Mouse (Mus musculus) limb, embryonic 12.5 days (tissue): ENCODE data around the gene Ptpn13. TPM values are rescaled to one million over a fixed set of nuclear protein-coding genes. Genes with fewer than 3 reads are reported as not detected.

Experiments used
- ATAC-seq: fragments of 200-750 bp; cut with Nextera tagmentation; 2 replicates; pipeline ENCODE4 v1.8.0; 2017; ENCODE audit warnings: low read depth, moderate TSS enrichment; ENCODE audit not compliant: insufficient number of reproducible peaks, insufficient read depth, low FRiP score, low TSS enrichment
- H3K27ac ChIP-seq: fragments of 300-500 bp; sonication (generic); 2 replicates; pipeline ENCODE4 v1.5.1; 2016; ENCODE audit warnings: mild to moderate bottlenecking, moderate library complexity
- H3K27me3 ChIP-seq: fragments of 300-500 bp; sonication (generic); 2 replicates; pipeline ENCODE4 v1.6.1; 2016; ENCODE audit warnings: mild to moderate bottlenecking, moderate library complexity
- H3K36me3 ChIP-seq: fragments of 300-500 bp; sonication (generic); 2 replicates; pipeline ENCODE4 v1.6.1; 2016; ENCODE audit warnings: mild to moderate bottlenecking, moderate library complexity
- H3K4me1 ChIP-seq: fragments of 300-500 bp; sonication (generic); replicated peaks from 2 replicates; pipeline ENCODE4 v1.6.1; 2016
- H3K4me2 ChIP-seq: fragments of 300-500 bp; sonication (generic); 2 replicates; pipeline ENCODE4 v1.6.1; 2016; ENCODE audit warnings: mild to moderate bottlenecking, moderate library complexity
- H3K4me3 ChIP-seq: fragments of 300-500 bp; sonication (generic); replicated peaks from 2 replicates; pipeline ENCODE4 v1.5.1; 2016; ENCODE audit warnings: mild to moderate bottlenecking
- H3K9ac ChIP-seq: fragments of 300-500 bp; sonication (generic); replicated peaks from 2 replicates; pipeline ENCODE4 v1.6.1; 2016; ENCODE audit warnings: mild to moderate bottlenecking, moderate library complexity
- H3K9me3 ChIP-seq: fragments of 300-500 bp; sonication (generic); 2 replicates; pipeline ENCODE4 v1.6.1; 2016; ENCODE audit warnings: mild to moderate bottlenecking, moderate library complexity
- WGBS: fragments of 180-500 bp; shearing (Covaris S2); methylation state at CpG from one replicate; pipeline ENCODE4 v1.1.7; 2016; 5-methylcytosine and 5-hydroxymethylcytosine counted together
- polyA plus RNA-seq: library from polyadenylated mRNA; unstranded; fragments of >200 nt; fragmentation: Nextera tagmentation; extraction: Ambion mirVana; gene quantifications from 2 replicates; pipeline ENCODE4 v1.2.1, GENCODE M21; 2016

Ptpn13 gene
- polyA plus RNA-seq, 1 experiment from 2014 or later, result 13.2 TPM

DNA sequence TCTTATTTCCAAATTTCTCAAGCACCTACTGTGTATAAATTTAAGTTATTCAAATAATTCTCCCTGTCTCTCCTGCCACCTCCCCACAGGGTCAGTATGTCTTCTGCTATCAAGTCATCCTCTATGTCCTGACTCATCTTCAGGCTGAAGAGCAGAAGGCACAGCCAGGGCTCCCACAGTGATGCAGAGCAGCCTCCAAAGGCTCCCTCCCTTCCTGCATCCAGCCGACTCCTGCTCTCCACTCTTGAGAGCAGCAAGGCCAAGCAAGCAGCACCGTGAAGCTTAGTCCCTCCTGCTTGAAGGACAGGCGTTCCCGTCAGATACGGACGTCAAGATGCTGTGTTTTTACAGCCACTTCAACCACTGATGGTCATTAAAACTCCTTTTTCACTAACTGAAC, 172.6 kb downstream of the Ptpn13 start:
- Histone ChIP-seq H3K4me1 (peaks cover 17% of the 10 kb centered on the region), H3K27ac (no peak overlapping the region), H3K9me3 (no peaks in the 10 kb centered on the region), H3K4me3 (no peak overlapping the region), H3K4me2 (no peak overlapping the region), H3K9ac (no peak overlapping the region), H3K27me3 (no peaks in the 10 kb centered on the region), H3K36me3 (peaks cover 3% of the 10 kb centered on the region; the same call in 1 of the 2 replicates)
- 61% methylated on average over 6 of the region's 6 CpGs for WGBS
- ATAC-seq, result no peak

DNA sequence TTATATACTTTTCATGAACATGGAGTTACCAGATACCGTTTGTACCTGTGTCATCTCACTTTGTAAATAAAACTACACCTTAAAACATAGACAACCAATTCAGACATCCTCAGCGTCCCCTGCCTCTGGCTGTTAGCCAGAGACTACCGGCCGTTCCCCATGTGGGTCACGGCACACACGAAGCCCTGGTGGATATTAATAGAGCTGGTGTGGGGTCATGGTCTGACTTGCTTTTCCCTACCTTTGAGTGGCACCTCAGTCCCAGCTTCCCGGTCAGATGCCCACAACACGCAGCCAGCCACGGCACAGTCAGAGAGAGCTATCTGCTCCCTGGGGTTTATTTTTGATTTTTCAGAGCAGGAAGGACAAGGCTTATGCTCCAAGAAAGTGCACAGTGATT, 173.3 kb downstream of the Ptpn13 start:
- Histone ChIP-seq H3K4me3 (no peak overlapping the region), H3K27me3 (no peaks in the 10 kb centered on the region), H3K9me3 (no peaks in the 10 kb centered on the region), H3K4me1 (peaks cover 17% of the 10 kb centered on the region), H3K36me3 (peaks cover 3% of the 10 kb centered on the region; the same call in 1 of the 2 replicates), H3K9ac (no peak overlapping the region), H3K27ac (no peak overlapping the region), H3K4me2 (no peak overlapping the region)
- WGBS, result 92% methylated on average over 9 of the region's 9 CpGs
- no peak for ATAC-seq

DNA sequence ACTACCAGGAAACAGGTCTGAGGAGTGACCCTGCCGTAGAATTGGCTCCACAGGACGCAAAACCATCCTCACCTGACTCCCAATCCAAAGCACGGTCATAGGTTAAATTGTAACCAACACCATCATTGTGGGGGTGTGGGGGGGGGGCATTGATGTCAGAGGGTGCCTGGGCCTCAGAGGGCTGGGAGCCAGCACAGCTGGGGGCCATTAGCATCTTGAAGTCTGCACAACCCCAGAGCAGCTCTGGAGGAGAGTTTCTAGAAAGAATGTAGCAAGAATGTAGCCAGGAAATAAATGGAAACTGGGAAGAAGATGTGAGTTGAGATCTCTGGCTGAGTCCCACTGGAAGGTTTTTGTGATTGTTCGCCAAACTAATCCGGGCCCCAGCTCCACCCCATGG, 173.9 kb downstream of the Ptpn13 start:
- no peak for ATAC-seq
- H3K4me1 ChIP-seq, result peaks cover 17% of the 10 kb centered on the region
- WGBS, result 79% methylated on average over 5 of the region's 5 CpGs
- H3K36me3 ChIP-seq, result no peaks in the 10 kb centered on the region; the same call in 1 of the 2 replicates
- no peak overlapping the region for H3K4me2 ChIP-seq
- H3K9ac ChIP-seq, result no peak overlapping the region
- no peak overlapping the region for H3K4me3 ChIP-seq
- H3K9me3 ChIP-seq, result no peaks in the 10 kb centered on the region
- no peaks in the 10 kb centered on the region for H3K27me3 ChIP-seq
- H3K27ac ChIP-seq, result no peak overlapping the region

DNA sequence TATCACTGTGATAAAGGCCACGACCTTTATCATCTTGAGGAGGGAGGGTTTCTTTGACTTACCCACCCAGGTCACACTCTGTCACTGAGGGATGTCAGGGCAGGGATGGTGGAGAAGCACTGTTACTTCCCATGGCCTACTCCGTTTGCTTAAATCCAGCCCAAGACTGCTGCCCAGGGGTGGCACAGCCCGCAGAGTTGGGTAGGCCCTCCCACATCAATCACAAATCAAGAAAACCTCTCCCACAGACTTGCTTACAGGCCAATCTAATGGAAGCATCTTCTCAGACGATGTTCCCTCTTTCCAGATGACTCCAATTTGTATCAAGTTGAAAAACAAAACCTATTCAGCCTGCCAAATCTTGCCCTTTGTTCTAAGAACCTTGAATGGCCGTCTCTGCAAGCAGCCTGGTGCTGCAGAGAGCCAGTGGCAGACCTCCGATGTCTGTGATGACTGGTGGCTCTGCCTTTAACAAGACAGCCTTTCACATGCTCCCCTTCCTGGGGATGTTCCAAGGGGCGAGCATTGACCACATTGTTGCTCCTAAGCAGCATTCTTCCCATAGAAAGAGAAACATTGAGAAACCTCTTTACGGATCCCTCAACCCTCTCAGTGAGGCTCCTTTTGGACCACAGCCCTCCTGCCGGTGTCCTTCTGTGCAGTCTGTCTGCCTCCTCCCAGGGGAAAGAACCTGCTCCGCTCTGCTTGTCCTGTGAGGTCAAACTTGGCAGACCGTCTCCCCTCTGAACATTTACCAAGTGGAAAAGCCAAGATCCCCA, 178.3 kb downstream of the Ptpn13 start:
- Histone ChIP-seq H3K4me3 (no peak overlapping the region), H3K9me3 (no peaks in the 10 kb centered on the region), H3K27ac (no peak overlapping the region), H3K4me2 (no peak overlapping the region), H3K4me1 (0 out of 2 replicates have a peak, but pooled peaks cover 5% of the 10 kb centered on the region), H3K9ac (no peak overlapping the region), H3K27me3 (no peaks in the 10 kb centered on the region), H3K36me3 (no peaks in the 10 kb centered on the region; the same call in 1 of the 2 replicates)
- 84% methylated on average over 11 of the region's 11 CpGs for WGBS
- no peak for ATAC-seq

DNA sequence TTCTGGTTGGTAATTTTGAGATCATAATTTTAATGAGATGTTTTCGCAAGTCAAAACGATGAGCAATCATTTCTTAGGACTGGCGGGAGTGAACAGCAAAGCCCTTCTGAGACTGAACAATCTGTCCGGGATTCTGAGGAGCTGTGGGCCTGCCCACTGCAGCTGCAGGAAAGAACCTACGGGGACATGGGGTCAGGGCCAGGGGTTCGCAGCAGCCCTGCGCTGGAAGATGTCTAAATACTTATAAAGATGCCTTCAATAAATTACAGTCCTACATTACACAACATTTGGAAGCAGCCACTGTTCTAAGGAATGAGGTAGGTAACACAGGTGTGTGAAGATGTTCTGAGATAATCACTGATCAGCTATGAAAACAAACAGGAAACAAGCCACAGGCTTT, 180.7 kb downstream of the Ptpn13 start:
- WGBS, result 84% methylated on average over 7 of the region's 7 CpGs

DNA sequence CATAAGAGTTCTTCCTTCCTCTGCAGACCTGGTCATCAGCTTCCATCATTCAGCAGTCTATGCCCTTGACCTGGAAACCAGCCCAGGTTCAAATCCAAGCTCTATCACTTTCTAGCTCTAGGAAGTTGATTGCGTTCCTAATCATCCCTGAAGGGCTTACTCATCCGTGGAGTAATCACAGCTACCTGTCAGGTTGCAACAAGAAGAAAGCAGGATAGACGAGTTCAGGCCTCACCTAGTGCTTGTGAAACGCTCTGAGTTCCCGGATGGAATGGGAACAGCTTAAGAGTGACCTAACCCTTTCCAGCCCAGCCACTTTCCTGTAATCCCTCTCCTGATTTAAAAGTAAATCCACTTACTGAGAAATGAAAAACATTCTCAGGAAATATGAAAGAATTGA, 185.2 kb downstream of the Ptpn13 start:
- WGBS, result 63% methylated on average over 5 of the region's 5 CpGs
- Histone ChIP-seq H3K4me3 (no peak overlapping the region), H3K4me1 (no peaks in the 10 kb centered on the region), H3K27ac (no peak overlapping the region), H3K36me3 (no peaks in the 10 kb centered on the region), H3K27me3 (no peaks in the 10 kb centered on the region), H3K9ac (no peak overlapping the region), H3K9me3 (no peaks in the 10 kb centered on the region), H3K4me2 (no peak overlapping the region)
- ATAC-seq, result no peak

More for the DNA sequence above, 180.7 kb downstream of the Ptpn13 start:
- Histone ChIP-seq H3K9ac (no peak overlapping the region), H3K4me2 (no peak overlapping the region), H3K9me3 (no peaks in the 10 kb centered on the region), H3K27me3 (no peaks in the 10 kb centered on the region), H3K36me3 (no peaks in the 10 kb centered on the region), H3K27ac (no peak overlapping the region), H3K4me1 (no peaks in the 10 kb centered on the region), H3K4me3 (no peak overlapping the region)
- no peak for ATAC-seq

DNA sequence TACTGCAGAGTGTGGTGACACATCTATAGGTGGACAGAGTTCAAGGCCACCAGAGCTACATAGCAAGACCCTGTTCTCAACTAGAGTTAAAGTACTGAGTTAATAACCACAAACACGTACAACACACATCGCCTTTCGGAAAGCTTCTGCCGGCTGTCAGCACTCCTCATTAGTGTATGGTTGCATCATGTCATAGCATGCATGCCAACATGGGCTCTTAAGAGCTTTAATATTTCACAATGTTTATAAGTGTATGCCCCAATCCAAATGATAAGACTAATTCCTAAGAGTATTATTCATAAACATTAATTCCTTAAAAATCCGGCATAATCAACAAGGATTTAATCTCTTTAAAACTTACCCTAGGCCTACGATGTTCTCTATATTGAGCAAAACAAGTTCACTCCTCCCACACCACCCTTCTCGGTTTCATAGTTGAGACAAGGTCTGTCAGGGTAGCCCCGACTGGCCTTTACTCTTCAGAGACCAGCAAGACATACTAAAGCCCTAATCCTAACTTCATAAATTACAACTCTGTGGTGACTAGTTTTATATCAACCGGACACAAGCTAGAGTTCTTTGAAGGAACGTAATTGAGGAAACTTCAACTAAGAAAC, 186.0 kb downstream of the Ptpn13 start:
- H3K4me1 ChIP-seq, result no peaks in the 10 kb centered on the region
- 88% methylated on average over 10 of the region's 10 CpGs for WGBS
- no peak overlapping the region for H3K4me2 ChIP-seq
- ATAC-seq, result no peak
- H3K36me3 ChIP-seq, result no peaks in the 10 kb centered on the region
- H3K27me3 ChIP-seq, result no peaks in the 10 kb centered on the region
- no peak overlapping the region for H3K27ac ChIP-seq
- H3K9me3 ChIP-seq, result no peaks in the 10 kb centered on the region
- no peak overlapping the region for H3K4me3 ChIP-seq
- H3K9ac ChIP-seq, result no peak overlapping the region

DNA sequence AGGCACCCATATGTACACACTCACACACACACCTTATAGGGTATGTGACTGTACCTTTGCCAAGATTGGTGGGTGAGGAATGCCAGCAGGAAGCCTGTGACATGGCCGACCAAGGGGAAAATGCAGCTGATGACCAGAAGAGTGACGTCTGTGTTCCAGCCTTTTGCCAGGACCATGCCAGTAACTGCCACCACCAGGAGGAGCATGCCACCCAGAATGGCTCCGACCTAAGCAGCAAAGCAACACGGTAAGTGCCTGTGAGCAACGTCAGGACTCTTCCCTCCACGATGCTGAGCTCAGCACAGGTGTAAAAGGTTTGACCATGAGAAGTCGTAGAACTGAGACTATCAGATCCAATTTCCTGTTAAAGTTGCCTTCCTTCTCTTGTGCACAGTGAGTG, 187.3 kb downstream of the Ptpn13 start:
- H3K4me3 ChIP-seq, result no peak overlapping the region
- H3K36me3 ChIP-seq, result no peaks in the 10 kb centered on the region
- no peak overlapping the region for H3K9ac ChIP-seq
- H3K27me3 ChIP-seq, result no peaks in the 10 kb centered on the region
- no peaks in the 10 kb centered on the region for H3K4me1 ChIP-seq
- H3K9me3 ChIP-seq, result no peaks in the 10 kb centered on the region
- WGBS, result 85% methylated on average over 7 of the region's 7 CpGs
- no peak for ATAC-seq
- H3K4me2 ChIP-seq, result no peak overlapping the region
- no peak overlapping the region for H3K27ac ChIP-seq

DNA sequence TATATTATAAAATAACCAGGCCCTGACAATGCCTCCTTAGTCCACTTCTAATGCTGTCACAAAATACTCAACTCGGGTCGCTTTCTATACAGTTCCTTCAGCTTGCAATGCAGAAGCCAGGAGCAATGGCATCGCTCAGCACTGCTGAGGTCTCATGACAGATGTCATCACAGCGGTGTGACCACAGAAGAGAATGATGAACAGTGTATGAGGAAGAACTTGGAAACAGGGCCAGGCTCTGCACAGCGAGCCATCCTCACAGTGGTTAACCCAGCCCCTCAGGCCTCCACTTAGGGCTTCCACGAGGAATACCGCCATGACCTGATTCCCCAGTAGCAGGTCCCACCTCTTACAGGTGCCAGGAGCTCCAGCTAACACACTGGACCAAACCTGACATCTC, 189.4 kb downstream of the Ptpn13 start:
- no peak for ATAC-seq
- Histone ChIP-seq H3K4me3 (no peak overlapping the region), H3K4me2 (no peak overlapping the region), H3K27me3 (no peaks in the 10 kb centered on the region), H3K4me1 (no peaks in the 10 kb centered on the region), H3K9me3 (no peaks in the 10 kb centered on the region), H3K27ac (no peak overlapping the region), H3K36me3 (no peaks in the 10 kb centered on the region), H3K9ac (no peak overlapping the region)
- WGBS, result 90% methylated on average over 7 of the region's 7 CpGs

DNA sequence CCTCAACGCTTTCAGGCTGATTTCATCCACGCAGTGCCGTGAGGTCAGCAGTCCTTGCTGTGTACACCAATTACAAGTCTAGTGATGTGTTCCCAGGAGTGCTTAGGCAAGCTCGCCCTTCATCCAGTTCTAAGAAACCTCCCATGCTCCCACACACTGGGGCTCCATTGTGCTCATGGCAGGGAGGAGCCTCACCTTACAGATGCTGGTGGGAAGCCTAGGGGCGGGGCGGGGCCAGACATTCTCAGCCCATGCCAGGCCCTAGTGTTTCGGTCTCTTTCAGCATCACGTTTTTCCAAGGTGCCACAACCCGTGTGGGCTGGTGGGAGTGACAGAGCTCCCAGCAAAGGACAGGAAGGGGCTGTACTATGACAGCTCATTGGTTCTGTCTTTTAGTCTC, 192.2 kb downstream of the Ptpn13 start:
- no peak overlapping the region for H3K27ac ChIP-seq
- no peak for ATAC-seq
- no peaks in the 10 kb centered on the region for H3K36me3 ChIP-seq
- no peaks in the 10 kb centered on the region for H3K9me3 ChIP-seq
- WGBS, result 69% methylated on average over 9 of the region's 9 CpGs
- H3K9ac ChIP-seq, result no peak overlapping the region
- H3K4me3 ChIP-seq, result no peak overlapping the region
- H3K27me3 ChIP-seq, result no peaks in the 10 kb centered on the region
- no peak overlapping the region for H3K4me2 ChIP-seq
- H3K4me1 ChIP-seq, result no peaks in the 10 kb centered on the region

DNA sequence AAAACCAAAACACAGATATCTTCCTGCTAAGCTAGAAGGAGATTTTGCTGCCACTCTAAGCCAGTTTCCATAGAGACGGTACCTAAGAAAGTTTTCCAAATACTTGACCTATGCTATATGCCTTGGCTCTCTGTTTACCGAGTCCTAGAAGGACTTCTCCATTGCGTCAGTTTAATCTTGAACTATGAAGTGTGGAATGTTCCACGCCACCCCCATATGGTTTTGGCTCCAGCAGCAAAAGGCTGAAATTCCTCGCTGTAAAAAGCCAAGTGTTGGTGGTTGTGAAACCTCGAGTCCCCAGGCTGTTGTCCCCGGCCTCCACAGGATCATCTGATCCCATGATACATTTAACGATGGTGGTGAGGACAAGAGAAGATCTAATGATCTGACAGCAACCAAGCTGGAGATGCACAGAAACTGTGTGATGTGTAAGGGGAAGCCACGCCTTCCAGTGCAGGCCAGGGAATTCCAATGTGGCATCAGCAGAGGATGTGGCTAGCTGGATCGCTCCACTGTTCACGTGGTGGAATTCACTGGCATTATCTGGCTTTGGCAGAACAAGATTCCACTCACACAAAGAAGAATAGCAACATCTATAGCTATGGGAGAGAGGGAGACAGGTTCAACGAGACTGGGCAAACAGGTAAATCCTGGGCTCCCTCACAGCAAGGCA, 195.4 kb downstream of the Ptpn13 start:
- Histone ChIP-seq H3K9me3 (no peaks in the 10 kb centered on the region), H3K27ac (no peak overlapping the region)
- ATAC-seq, result no peak

More for the DNA sequence above, 195.4 kb downstream of the Ptpn13 start:
- no peak overlapping the region for H3K4me3 ChIP-seq
- no peaks in the 10 kb centered on the region for H3K36me3 ChIP-seq
- no peak overlapping the region for H3K4me2 ChIP-seq
- H3K4me1 ChIP-seq, result peaks cover 9% of the 10 kb centered on the region
- H3K27me3 ChIP-seq, result no peaks in the 10 kb centered on the region
- H3K9ac ChIP-seq, result no peak overlapping the region
- WGBS, result 78% methylated on average over 12 of the region's 12 CpGs
